Comparison of ENCODE assay signal across 14 mouse cellular contexts in the genomic region with DNA sequence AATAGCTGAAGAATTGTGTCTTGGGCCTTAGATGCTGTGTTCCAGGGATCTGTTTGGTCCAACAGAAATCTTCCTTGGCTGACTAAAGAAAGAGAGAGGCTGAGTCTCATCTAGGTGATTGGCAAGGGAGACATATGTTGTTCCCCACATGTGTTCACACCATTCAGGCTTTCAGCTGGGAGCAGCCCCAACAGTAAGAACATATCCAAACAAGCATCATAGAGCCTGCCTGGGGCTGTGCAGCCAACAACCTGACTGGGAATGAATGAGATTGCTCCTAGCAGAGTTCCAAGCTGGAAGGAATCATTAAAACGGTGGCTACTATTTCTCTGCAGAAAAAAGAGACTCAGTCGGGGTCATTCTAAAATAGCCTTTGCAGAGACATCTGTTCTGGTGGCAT.
"Had no signal": no experiment of that assay in that cellular context is flagged by ENCODE, and none has a peak within 500 bp of the region (broad histone marks: within the 10 kb centered on the region; RNA-seq: fewer than 3 reads in every experiment).

No protein-coding gene starts in this region.

- ATAC-seq: liver, embryonic 12.5 days had no signal

- DNase-seq: kidney, postnatal 14 days; lung, postnatal 14 days; right cerebral cortex, postnatal 4 days; spleen, adult 18-20 months; thymus, postnatal 4 days had no signal

- H3K27me3 ChIP-seq: kidney, embryonic 15.5 days; limb, embryonic 15.5 days; liver, embryonic 12.5 days; lung, embryonic 15.5 days; megakaryocyte, embryonic 14.5 days; midbrain, embryonic 15.5 days; neural tube, embryonic 12.5 days had no signal

- H3K27ac ChIP-seq: kidney, embryonic 15.5 days; limb, embryonic 15.5 days; liver, embryonic 12.5 days; lung, embryonic 15.5 days; macrophage; midbrain, embryonic 15.5 days; neural tube, embryonic 12.5 days had no signal

- H3K4me3 ChIP-seq: kidney, embryonic 15.5 days; limb, embryonic 15.5 days; liver, embryonic 12.5 days; lung, embryonic 15.5 days; megakaryocyte, embryonic 14.5 days; midbrain, embryonic 15.5 days; neural tube, embryonic 12.5 days had no signal

- H3K9ac ChIP-seq: kidney, embryonic 15.5 days; limb, embryonic 15.5 days; liver, embryonic 12.5 days; lung, embryonic 15.5 days; midbrain, embryonic 15.5 days; neural tube, embryonic 12.5 days had no signal

- H3K36me3 ChIP-seq: kidney, embryonic 15.5 days; limb, embryonic 15.5 days; liver, embryonic 12.5 days; lung, embryonic 15.5 days; midbrain, embryonic 15.5 days; neural tube, embryonic 12.5 days had no signal

- H3K4me1 ChIP-seq: kidney, embryonic 15.5 days; limb, embryonic 15.5 days; liver, embryonic 12.5 days; lung, embryonic 15.5 days; midbrain, embryonic 15.5 days; neural tube, embryonic 12.5 days had no signal

- H3K9me3 ChIP-seq: kidney, embryonic 15.5 days; limb, embryonic 15.5 days; liver, embryonic 12.5 days; lung, embryonic 15.5 days; megakaryocyte, embryonic 14.5 days; midbrain, embryonic 15.5 days; neural tube, embryonic 12.5 days had no signal

- H3K4me2 ChIP-seq: kidney, embryonic 15.5 days; limb, embryonic 15.5 days; liver, embryonic 12.5 days; lung, embryonic 15.5 days; midbrain, embryonic 11.5 days; midbrain, embryonic 15.5 days; neural tube, embryonic 12.5 days had no signal
